Mouse (Mus musculus) G1E (cell line): Measurements from ENCODE around the gene Gria1. TPM values are rescaled to one million over a fixed set of nuclear protein-coding genes. Genes with fewer than 3 reads are reported as not detected.

Experiments used
- ATAC-seq: 2 replicates; pipeline ENCODE4 v1.8.0; 2016; ENCODE audit warnings: mild to moderate bottlenecking; ENCODE audit not compliant: insufficient number of reproducible peaks, poor library complexity, low FRiP score, severe bottlenecking; ENCODE audit errors: extremely low read depth
- DNase-seq: peaks from one replicate; pipeline ENCODE4 v3.0.0; 2012; ENCODE audit warnings: low spot score
- H3K27me3 ChIP-seq: 2 replicates; pipeline ENCODE4 v1.6.1; 2012; ENCODE audit warnings: mild to moderate bottlenecking, low read length, inconsistent platforms; ENCODE audit not compliant: insufficient read depth
- H3K36me3 ChIP-seq: replicated peaks from 2 replicates; pipeline ENCODE3; 2012; ENCODE audit warnings: mild to moderate bottlenecking, inconsistent platforms
- H3K4me1 ChIP-seq: 2 replicates; pipeline ENCODE4 v1.6.1; 2012; ENCODE audit warnings: low read depth, low read length, inconsistent platforms, mixed read lengths; ENCODE audit not compliant: insufficient read depth
- H3K4me3 ChIP-seq: 2 replicates; pipeline ENCODE4 v1.5.1; 2012; ENCODE audit warnings: low read depth, mild to moderate bottlenecking, inconsistent platforms, low read length, moderate library complexity, mixed read lengths
- H3K9me3 ChIP-seq: replicated peaks from 2 replicates; pipeline ENCODE4 v1.6.1; 2012; ENCODE audit warnings: inconsistent platforms
- CTCF ChIP-seq: IDR thresholded peaks from 2 replicates; pipeline ENCODE4 v1.5.1; 2012; ENCODE audit warnings: low read depth, low read length, inconsistent platforms, mixed read lengths
- GATA1 ChIP-seq: IDR thresholded peaks from 2 replicates; pipeline ENCODE4 v1.6.1; 2012; ENCODE audit warnings: borderline replicate concordance, low read length, inconsistent platforms, mixed read lengths
- GATA2 ChIP-seq: IDR thresholded peaks from 2 replicates; pipeline ENCODE4 v1.6.1; 2012; ENCODE audit warnings: low read depth, low read length, inconsistent platforms, borderline replicate concordance
- POLR2AphosphoS5 ChIP-seq: IDR thresholded peaks from 2 replicates; pipeline ENCODE4 v1.6.1; 2012; ENCODE audit warnings: low read depth, low read length, inconsistent platforms; ENCODE audit not compliant: insufficient replicate concordance
- TAL1 ChIP-seq: conservative IDR thresholded peaks from 2 replicates; pipeline ENCODE4 v1.6.1; 2012; ENCODE audit warnings: low read depth, low read length, inconsistent platforms, mixed read lengths
- polyA plus RNA-seq: library from polyadenylated mRNA; stranded (reverse); fragments of >175 nt; gene quantifications from 2 replicates; pipeline ENCODE4 v1.2.3, GENCODE M21; 2012
- total RNA-seq, 2 experiments: library from RNA; stranded (forward) in 1 of 2; stranded (reverse) in 1 of 2; fragments of 200-1000 nt in 1 of 2; fragments of >200 nt in 1 of 2; fragmentation: Nextera tagmentation in 1 of 2; gene quantifications; 2 replicates each; pipeline ENCODE4 v1.2.3; 2014 to 2017

The Gria1 gene
- total and polyA plus RNA-seq, 3 experiments: 0.05 TPM; not detected in 2

DNA sequence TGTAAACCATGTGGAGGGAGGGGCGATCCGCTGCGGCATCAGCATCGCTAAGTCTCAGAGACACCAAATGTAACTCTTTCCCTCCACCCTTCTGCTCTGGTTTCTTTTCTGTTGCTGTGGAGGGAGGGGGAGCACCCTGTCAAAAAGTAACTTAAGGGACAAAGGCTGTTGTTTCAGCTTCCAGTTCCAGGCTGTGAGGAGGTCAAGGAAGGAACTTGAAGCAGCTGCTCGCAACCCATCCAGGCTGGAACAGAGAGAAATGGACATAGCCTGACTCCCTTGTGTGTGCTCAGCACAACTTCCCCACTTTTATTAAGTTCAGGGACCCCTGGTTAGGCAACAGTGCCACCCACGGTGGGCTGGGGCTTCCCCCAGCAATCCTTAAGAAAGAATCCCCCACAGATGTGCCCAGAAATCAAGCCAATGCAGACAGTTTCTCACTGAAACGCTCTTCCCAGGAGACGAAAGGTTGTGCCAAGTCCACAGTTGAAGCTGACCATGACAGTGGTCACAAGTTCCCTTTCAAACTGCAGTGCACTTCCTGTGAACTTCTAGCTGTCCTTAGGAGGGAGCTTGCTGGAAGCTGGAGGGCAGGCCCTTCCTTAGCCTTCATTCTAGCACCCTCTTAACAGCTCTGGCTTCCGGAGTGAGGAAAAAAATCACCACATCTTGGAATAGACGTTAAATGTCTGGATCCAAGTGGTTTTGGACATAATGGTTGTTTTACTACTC, 190.2 kb downstream of the Gria1 start:
- Histone ChIP-seq H3K4me3 (no peak overlapping the region), H3K36me3 (no peaks in the 10 kb centered on the region), H3K9me3 (peaks cover 27% of the 10 kb centered on the region), H3K27me3 (no peaks in the 10 kb centered on the region), H3K4me1 (no peaks in the 10 kb centered on the region)
- DNase-seq: no peak
- ATAC-seq: no peak
- TF ChIP-seq POLR2AphosphoS5 (no peak), TAL1 (no peak), GATA1 (no peak), CTCF (no peak)

DNA sequence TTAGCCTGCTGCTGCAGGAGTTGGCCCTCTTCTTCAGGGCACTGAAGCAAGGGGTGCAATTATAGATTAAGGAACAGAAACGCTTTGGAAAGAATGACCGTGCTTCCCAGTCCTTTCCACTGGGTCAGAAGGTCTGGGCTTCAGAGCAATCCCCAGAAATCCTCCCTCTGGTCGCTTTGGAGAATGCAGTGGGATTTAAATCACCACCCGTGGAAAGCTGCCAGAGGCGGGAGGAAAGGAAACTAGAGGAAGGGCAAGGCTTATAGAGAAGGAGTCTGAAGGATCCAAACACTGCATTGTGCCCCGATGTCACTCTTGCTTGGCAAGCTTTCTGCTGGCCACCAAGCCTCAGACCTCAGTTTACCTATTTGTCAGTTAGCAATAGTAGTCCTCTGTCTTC, 193.2 kb downstream of the Gria1 start:
- ATAC-seq: no peak
- Histone ChIP-seq H3K4me1 (no peaks in the 10 kb centered on the region), H3K4me3 (no peak overlapping the region), H3K27me3 (no peaks in the 10 kb centered on the region), H3K36me3 (no peaks in the 10 kb centered on the region), H3K9me3 (peaks cover 26% of the 10 kb centered on the region)
- no peak for DNase-seq
- TF ChIP-seq GATA2 (no peak), CTCF (no peak), GATA1 (no peak), TAL1 (no peak), POLR2AphosphoS5 (no peak)

DNA sequence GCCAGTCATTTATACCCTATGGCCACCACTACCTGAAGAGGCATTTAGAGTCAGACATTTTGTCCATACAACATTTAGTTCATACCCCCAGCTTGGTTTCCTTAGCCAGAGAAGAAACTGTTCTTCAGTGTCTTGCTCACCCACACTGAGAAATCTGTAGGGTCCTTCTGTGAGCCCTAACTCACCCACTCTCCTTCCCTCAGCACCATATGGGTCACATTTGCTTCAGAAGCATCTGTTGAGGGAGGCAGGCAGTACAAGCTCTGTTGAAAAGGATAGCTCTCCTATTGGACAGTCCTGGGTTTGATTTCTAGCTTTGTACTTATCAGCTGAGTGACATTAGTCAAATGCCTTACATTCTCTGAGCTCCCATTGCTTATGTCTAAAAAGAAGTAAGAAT, 196.1 kb downstream of the Gria1 start:
- Histone ChIP-seq H3K4me1 (no peaks in the 10 kb centered on the region), H3K9me3 (peaks cover 18% of the 10 kb centered on the region; the same call in 1 of the 2 replicates), H3K4me3 (no peak overlapping the region), H3K27me3 (no peaks in the 10 kb centered on the region), H3K36me3 (no peaks in the 10 kb centered on the region)
- ATAC-seq: no peak
- DNase-seq: no peak
- TF ChIP-seq GATA1 (no peak), POLR2AphosphoS5 (no peak), GATA2 (no peak), TAL1 (no peak), CTCF (no peak)

DNA sequence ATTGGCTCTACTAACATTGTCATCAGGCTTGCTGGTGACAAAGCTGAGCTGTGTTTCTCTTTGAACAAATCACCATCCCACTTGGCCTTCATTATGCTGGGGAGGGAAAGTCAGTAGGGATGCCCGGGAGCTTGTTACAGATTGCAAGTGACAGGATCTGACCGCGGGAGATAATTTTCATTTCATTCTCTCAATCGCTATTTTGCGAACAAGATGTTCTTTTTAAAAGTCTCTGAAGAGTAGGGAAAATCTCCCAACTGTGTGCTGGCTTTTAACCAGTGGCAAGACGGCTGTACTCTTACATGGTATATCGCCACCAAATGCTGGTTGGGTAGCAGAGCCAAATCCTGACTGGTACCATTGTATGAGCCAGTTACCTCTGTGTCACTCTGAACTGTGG, 202.9 kb downstream of the Gria1 start:
- Histone ChIP-seq H3K9me3 (peaks cover 36% of the 10 kb centered on the region), H3K4me3 (no peak overlapping the region), H3K27me3 (no peaks in the 10 kb centered on the region), H3K36me3 (no peaks in the 10 kb centered on the region), H3K4me1 (no peaks in the 10 kb centered on the region)
- DNase-seq: no peak
- no peak for TF ChIP-seq POLR2AphosphoS5
- TF ChIP-seq GATA1: no peak
- no peak for TF ChIP-seq TAL1
- no peak for TF ChIP-seq GATA2
- TF ChIP-seq CTCF: no peak
- no peak for ATAC-seq

DNA sequence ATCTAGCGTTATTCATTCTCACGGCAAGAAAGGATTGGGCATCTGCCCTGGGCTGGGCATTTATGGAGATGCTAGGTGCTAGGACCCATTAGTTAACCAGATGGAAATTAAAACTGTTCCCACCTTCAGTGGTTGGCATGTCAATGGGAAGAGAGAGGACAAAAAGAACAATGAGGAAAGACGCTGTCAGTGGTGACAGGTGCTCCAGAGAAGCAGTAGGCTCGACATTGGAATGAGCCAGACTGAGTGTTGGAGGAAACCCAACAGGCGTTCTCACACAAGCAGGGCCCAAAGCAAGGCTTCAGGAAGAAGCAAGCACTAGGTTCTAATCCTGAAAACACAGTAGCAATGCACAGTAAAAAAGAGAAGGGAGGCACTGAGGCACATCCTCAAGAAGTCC, 203.4 kb downstream of the Gria1 start:
- TF ChIP-seq TAL1 (no peak), CTCF (no peak)
- no peaks in the 10 kb centered on the region for H3K4me1 ChIP-seq
- H3K4me3 ChIP-seq: no peak overlapping the region
- no peaks in the 10 kb centered on the region for H3K27me3 ChIP-seq
- no peak for DNase-seq
- peaks cover 36% of the 10 kb centered on the region for H3K9me3 ChIP-seq
- no peaks in the 10 kb centered on the region for H3K36me3 ChIP-seq
- no peak for ATAC-seq

DNA sequence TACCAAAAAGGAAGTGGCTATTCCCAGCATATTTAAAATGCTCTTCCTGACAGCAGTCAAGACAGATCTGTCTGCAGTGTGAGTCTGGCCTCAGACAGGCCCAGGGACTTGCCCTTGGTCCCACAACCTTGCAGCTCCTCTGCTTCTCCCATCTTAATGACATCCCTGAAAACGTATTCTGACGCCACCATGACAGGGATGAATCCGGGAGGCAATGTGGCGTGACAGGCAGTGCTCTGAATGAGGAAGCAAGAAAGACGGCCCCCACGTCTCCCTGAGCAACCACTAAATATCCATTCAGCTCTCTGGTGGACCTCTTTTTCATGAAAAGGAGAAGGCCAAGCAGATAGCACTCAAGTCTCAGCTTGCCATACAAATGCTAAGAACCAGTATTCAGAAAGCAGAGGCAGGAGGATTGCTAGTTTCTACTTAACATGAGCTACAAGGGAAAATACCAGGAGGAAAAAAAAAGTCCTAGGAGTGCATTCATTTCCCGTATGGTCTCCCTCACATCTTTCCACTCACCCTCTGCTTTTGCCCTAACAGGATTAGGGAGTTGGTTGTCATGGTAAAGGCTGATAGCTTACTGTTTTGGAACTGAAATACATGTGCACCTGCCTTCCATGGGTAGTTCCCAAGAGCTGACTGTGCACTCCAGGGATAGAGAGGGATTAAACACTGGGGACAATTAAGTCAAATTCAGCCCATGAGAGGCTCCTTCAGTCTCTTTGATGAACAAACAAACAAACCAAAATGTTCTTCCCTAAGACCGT, 211.8 kb downstream of the Gria1 start:
- ATAC-seq: no peak
- no peaks in the 10 kb centered on the region for H3K4me1 ChIP-seq
- no peak for DNase-seq

More for the DNA sequence above, 211.8 kb downstream of the Gria1 start:
- H3K4me3 ChIP-seq: no peak overlapping the region
- H3K36me3 ChIP-seq: no peaks in the 10 kb centered on the region
- H3K27me3 ChIP-seq: no peaks in the 10 kb centered on the region
- H3K9me3 ChIP-seq: peaks cover 22% of the 10 kb centered on the region
- TF ChIP-seq TAL1 (no peak), POLR2AphosphoS5 (no peak), GATA2 (no peak), CTCF (no peak), GATA1 (no peak)
